Mouse (Mus musculus) granulocyte monocyte progenitor cell, adult 5-6 weeks (primary cell): ENCODE data around the gene Auts2. TPM values are rescaled to one million over a fixed set of nuclear protein-coding genes. Genes with fewer than 3 reads are reported as not detected.
A peak's percentile ranks its signal among the peaks of the same experiment; 100 is the strongest.

ENCODE experiments used
- ATAC-seq: replicated peaks from 2 replicates; pipeline ENCODE4 v1.8.0; 2016; ENCODE audit warnings: mild to moderate bottlenecking, moderate TSS enrichment, inconsistent platforms; ENCODE audit not compliant: poor library complexity, severe bottlenecking
- total RNA-seq, 2 experiments: library from RNA; stranded (forward) in 1 of 2; stranded (reverse) in 1 of 2; fragments of 200-712, 200-1000 nt in 1 of 2; fragments of >200 nt in 1 of 2; fragmentation: Nextera tagmentation in 1 of 2; gene quantifications; 2 replicates each; pipeline ENCODE4 v1.2.3; 2014 to 2017

Auts2 gene
- total RNA-seq, 2 experiments from 2014 or later, result 0.62 to 109 TPM

DNA sequence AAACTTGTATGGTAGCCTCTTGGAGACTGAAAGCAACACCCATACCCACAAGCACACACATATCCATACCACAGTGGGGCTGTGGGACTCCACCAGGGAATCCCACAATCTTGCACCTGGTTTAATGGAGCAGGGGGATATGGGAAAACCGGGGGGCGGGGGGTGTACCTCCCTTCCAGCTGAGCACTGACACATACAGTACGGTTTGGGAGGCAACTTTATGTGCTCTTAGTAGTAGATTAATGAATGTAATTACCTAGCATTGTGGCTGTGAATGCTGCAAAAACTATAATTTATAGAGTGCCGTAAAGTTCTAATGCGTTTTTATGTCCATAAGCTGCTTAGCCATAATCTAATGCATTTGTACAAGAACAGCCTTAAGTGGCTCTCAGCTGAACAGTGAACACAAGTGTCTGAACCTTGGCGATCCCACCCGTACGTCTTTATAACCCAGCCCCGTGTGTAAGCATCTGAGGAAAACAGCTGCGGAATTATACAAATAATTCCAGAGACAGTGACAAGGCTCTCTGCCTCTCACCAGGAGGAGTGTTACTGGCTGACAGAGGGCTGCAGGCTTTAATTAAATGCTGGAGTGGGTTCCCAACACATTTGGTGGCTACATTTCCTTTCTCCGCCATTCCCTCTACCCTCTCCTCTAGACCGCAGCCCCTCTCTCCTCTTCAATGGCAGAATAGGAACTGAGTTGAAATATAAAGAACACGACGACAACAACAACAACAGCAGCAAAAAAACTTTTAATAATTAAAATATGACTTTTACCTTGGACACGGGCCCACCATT lies 268.8 kb downstream of the Auts2 start:
- no peak for ATAC-seq

DNA sequence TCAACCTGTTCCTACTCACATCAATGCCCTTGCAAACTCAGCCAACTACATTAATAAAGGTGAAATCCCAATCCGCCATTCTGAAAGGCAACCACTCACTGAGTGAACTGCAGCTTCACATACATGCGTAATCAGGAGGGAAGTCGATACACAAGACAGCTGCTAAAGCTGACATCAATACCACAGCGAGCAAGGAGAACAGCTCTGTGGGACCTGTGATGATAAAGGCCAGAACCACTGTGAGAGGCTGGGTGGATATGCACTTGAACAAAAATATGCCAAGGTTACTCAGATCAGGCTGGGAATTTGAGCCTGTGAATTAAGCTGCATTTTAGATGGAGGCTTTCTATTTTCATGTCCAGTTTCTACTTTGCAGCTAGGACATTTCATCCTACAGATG lies 271.0 kb downstream of the Auts2 start:
- no peak for ATAC-seq

- no peak for ATAC-seq
Observed at GRCm38 (mm10) chr5:132270896-132271295, 272.2 kb downstream of the Auts2 start.

GRCm38 (mm10) chr5:132270074-132270473 lies 273.1 kb downstream of the Auts2 start:
- ATAC-seq, result no peak

DNA sequence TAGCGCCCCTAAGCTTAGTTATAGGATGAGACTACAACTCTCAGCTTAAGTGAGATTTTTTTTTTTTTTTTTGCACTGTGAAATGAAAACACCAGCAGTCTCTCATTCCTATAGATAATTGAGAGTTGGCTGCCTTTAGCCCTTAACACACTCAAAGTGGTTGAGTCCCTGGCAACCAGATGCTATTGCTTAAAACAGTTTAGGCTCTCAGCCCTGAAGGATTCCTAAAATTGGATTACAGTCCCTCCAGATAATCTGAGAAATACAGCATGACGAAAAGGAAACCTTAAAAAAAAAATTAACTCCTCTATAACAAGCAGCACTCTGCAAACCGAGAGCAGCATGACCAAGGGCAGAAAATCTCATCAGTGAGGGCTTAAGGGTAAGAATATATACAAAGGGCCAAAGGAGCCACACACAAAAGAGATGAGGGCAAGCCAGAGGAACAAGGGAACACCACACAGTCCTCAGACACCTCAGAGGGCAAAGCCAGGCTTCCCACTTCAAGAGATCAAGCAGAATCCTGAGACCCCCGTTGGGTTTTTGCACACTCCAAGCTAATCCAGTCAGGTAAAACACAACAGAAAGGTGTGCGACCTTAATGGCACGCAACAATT lies 274.7 kb downstream of the Auts2 start:
- ATAC-seq, result no peak

- peak; percentile 80 for ATAC-seq
Observed at GRCm38 (mm10) chr5:132265015-132265414, 278.1 kb downstream of the Auts2 start.

DNA sequence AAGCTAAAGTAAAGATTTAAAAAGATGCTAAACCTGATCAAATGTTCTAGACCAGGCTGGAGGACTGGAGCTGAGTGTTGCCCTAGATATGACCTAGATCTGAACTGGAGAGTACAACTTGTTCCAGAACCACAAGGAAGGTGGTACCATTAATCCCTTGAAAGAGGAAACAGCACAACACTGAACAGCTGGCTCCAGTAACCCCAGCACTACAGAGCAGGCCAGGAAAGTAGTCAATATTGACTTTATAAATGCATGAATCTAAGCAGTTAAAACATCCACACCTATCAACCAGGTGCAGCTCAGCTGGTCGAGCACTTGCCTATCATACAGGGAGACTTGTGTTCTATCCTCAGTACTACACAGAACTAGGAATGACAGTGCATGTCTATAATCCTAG lies 281.4 kb downstream of the Auts2 start:
- ATAC-seq, result no peak

DNA sequence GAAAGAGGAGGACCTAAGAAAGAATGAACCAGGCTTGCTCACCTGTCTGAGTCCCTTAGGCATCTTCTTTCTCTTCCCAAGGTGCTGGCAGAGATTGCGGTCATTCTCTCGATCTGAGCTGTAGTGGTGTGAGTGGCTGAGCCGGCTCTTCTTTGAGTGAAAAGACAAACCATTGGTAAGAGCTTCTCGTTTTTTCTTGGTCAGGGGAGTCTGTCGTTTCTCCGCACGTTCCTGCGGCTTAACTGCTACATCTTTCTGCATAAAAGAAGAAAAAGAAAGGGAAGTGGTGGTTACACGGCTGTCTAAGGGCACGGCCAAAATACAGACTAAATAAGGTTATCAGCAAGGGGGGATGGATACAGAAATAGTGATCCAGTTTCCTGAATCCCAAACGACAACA lies 284.3 kb downstream of the Auts2 start:
- peak; percentile 71 for ATAC-seq

DNA sequence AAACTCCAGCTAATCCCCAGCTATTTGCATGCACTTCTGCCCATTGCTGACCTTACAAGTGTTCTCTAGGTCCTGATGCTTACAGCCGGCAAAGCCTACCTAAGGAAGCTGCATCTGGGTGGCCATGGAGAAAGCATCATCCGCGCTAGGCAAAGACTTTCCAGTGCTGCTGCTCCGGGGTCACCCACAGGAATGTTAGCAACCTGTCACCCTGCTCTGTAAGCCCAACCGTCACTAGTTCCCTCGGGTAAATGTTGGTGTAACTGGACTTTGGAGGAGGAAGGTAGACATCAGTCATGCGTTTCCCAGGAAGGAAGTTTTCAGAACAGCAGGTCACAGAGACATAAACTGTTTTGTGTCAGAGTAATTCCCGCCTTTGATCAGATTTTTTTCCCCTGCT lies 287.6 kb downstream of the Auts2 start:
- no peak for ATAC-seq

DNA sequence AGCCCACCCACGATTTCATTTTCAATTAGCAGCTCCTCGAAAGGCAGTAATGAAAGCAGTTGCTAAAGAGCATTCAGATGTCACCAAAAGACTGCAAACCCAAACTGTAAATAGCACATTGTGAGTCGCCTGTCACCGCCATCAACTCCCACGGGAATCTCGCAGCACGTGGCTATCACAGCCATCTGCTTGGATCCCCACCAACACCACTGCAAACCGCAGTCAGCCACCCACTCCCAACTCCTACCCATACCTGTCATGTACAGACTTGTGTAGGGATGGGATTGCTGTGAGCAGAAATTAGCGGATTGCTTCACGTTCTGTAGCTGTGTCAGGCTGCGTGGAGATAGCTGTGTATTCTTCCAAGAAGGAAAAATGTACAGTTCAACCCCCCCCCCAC lies 293.6 kb downstream of the Auts2 start:
- ATAC-seq, result no peak

DNA sequence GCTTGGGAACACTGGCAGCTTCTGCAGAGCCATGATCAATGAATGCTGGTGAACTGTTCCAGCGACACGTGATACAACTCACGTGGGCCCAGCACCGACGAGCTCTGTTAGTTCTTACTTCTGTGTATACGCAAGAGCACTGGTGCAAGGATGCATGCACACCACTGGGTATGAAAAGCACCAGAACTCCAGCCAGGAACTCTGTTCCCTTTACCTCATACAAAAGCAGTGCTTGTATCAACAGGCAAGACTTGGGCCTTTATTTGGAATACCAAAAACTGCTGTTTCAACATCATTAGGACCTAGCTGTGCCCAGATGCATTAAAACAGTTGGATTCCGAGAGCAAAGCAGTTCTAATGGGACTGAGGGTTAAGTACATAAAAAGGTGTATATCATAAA lies 295.1 kb downstream of the Auts2 start:
- no peak for ATAC-seq

GRCm38 (mm10) chr5:132235460-132235859 lies 307.7 kb downstream of the Auts2 start:
- no peak for ATAC-seq

- no peak for ATAC-seq
Observed at GRCm38 (mm10) chr5:132234471-132234870, 308.7 kb downstream of the Auts2 start.

DNA sequence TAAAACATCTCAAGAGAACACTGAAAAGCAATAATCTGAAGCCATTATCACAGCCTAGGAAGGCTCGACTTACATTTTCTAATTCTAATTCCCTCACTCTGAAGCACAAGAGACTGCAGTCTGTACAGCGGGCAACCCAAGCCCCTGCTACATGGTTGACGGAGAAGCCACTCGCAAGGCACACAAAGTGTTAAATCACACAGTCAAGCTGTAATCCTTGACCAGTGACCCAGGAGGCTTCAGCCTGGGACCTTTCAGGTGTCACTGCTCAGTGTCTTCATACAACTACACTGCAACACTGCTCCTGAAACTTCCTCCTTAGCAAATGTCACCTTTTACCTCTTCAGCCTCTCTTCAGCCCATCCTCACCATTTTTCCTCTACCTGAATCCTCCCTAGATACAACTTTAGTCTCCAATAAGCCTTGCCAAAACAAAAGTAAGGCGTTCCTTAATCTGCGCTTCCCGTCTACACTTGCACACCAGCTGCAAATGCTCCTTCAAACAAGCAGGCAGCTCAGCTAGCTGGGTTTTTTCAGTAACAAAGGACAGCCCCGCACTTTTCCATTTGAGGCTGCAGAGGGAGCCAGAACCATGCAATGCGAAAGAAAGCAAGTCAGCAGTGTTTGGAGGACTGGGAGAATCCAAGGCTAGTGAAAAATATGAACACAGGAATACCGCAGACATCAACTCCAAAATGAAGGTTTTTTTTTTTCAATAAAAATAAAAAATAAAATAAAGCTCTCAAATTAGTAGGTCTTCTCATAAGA lies 311.7 kb downstream of the Auts2 start:
- peak; percentile 53; the same call in 1 of the 2 replicates for ATAC-seq

GRCm38 (mm10) chr5:132229644-132230357 lies 313.3 kb downstream of the Auts2 start:
- no peak for ATAC-seq

DNA sequence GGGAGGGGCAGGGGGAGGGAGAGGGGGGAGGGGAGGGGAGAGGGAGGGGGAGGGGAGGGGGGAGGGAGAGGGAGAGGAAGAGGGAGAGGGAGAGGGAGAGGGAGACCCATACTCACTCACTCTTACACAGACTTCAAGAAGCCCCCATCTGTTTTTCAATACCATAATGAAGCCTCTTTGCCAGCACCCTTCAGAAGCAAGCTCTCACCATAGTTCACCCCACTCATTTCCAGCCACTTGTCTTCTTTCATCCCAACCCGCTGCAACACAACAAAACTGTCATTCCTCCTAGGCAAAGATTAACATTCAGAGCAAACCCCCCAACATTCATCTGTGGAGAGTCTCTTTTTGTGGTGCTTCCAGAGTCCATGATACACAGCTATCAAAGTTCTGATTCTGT lies 314.1 kb downstream of the Auts2 start:
- no peak for ATAC-seq

DNA sequence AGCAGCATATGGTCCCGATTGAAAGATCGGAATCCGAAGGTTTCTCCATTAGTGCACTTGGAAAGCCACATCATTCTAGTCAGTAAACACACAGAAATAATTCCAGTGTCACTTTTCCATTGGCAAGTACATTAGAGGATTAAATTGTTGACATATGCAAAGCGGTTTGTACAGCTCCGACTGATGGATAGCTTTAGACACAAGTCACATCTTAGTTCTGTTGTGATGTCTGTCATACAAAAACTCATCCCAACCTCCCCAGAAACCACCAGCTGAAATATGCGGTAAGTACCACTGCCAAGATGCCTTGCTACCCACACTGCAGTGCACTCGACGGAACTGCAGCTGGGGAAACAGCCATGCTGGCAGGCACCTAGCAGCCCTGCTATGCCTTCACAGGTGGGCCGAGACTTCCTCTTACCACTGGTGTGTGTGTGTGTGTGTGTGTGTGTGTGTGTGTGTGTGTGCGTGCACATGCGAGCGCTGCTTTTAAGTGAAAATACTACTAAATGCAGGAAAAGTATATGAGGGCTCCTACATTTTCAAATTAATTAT lies 322.7 kb downstream of the Auts2 start:
- ATAC-seq, result no peak

DNA sequence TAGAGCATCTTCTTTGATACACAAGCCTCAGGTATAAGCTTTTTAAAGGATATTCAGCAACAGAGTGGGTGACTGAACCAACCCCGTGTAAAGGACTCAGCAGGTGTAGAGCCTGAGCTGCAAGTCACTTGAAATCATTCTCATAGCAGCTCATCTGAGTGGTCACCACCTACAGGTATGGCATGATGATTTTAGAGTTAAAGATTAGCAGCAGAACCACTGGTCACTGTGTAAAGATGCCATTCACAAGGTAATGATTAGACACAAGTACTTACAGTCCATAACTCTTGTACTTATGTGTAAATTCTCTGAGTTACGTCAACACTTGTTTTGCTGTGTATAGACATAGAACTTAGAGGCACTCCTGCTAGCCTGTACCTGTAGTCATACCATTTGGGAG lies 327.0 kb downstream of the Auts2 start:
- ATAC-seq, result no peak

DNA sequence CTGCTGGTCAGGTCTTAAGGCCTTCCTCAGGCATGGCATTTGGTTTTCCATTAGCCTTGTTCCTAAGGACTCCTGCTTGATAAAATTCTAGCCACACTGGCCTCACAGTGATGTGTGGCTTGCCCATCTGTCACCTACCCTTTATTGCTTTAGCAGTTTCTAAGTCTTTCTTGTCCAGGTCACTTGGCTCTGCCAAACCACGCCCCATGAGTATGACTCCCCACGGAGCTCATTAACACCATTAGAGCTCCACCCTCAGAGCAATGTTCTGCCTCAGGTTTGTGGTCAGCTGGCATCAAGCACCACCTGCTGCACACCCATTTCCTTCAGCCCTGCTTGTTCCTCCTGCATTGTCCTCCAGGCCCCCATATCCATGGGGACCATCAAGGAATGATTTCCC lies 330.7 kb downstream of the Auts2 start:
- ATAC-seq, result no peak

DNA sequence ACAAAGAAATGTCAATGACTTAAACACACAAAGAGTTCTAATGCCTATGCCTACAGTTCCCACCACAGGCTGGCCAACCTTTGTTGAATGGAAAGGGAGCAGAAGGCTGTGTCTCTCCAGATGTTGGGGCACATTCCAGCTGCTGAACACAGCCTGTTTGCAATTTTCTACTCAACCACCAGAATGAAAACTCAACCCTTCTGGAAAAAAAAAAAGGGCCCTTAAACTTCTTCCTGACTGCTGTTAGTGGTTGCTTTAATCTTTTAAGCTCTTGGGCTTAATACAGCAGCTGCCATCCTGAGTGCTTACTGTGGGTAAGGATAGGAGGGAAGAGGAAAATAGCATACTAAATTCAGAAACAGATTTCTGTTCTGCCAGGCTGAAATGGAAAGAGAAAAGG lies 333.4 kb downstream of the Auts2 start:
- no peak for ATAC-seq
